Mouse (Mus musculus): ENCODE data around the gene Lce1f. TPM values are rescaled to one million over a fixed set of nuclear protein-coding genes. Genes with fewer than 3 reads are reported as not detected.
A peak's percentile ranks its signal among the peaks of the same experiment; 100 is the strongest.

Gene Lce1f
- total RNA-seq (2014; rRNA removed; ENCODE audit: low replicate concordance) (not detected in 2 replicates), polyA plus RNA-seq (2015; fragmentation: Nextera tagmentation; extraction: Ambion mirVana) (not detected in 2 replicates)

DNA sequence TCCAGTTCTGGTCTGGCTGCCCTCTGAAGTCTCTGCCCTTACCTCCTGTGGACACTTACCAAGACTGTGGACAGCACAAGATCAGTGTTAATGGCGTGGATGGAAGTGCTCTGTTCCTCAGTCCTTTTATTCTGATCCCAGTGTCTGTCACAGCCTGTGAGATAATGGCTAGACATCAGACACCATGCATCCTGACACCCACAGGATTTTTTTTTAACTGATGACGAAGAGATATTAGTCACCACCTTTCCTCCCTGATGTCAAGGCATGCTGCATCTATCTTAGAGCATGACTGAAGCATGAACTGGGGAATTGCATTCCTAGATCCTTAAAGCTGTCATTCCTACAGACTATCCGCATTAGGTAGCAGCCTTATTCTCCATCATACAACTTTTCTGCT is at the start of gene Lce1f:
Gene Lce1f (minus strand): TSS at position 101 of the 400 bp plus-strand sequence.
- 57% methylated on average over 3 of the region's 3 CpGs for WGBS
- DNase-seq (ENCODE audit: low spot score) (no peak), ATAC-seq (ENCODE audit: insufficient read depth, low read depth) (no peak)
- Histone ChIP-seq H3K9ac (replicated peaks; ENCODE audit: low read depth, low read length) (no peak within 1 kb of the TSS), H3K27me3 (ENCODE audit: control insufficient read depth, insufficient read depth, low read length) (no peaks in the 10 kb centered on the region), H3K4me1 (ENCODE audit: control insufficient read depth, insufficient read depth) (no peaks in the 10 kb centered on the region), H3K27ac (ENCODE audit: low read depth) (no peak within 1 kb of the TSS), H3K36me3 (replicated peaks; ENCODE audit: control insufficient read depth, insufficient read depth, low read length) (no peaks in the 10 kb centered on the region), H3K4me2 (ENCODE audit: low read depth, low read length) (no peak within 1 kb of the TSS), H3K9me3 (replicated peaks; ENCODE audit: control insufficient read depth, low read length) (no peaks in the 10 kb centered on the region), H3K4me3 (ENCODE audit: low read depth, low read length) (no peak within 1 kb of the TSS)
- TF ChIP-seq EP300 (IDR thresholded peaks at IDR 0.05; ENCODE audit: low read depth) (no peak), CTCF (IDR thresholded peaks at IDR 0.05; ENCODE audit: low read depth) (no peak)

DNA sequence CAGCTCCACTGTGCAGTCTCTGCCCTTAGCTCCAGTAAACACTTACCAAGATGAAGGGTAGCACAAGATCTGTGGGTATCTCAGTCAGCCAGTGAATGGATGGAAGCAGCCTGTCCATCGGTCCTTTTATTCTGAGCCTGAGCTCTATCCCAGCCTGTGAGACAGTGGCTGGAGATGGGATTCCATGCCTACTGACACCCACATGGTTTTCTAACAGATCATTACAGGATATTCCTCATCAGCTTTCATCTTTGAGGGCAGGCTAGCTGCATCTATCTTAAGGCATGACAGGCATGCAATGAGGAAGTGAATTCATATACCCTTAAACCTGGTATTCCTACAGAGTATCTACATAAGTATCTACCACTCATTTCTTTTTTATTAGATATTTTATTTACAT is 44.8 kb upstream of the Lce1f start, which contains the start of gene Lce1h:
Gene Lce1h (minus strand): TSS at position 101 of the 400 bp plus-strand sequence.
- no peak for DNase-seq (ENCODE audit: low spot score)
- Histone ChIP-seq H3K4me1 (ENCODE audit: control insufficient read depth, insufficient read depth) (no peaks in the 10 kb centered on the region), H3K9ac (replicated peaks; ENCODE audit: low read depth, low read length) (no peak within 1 kb of the TSS), H3K9me3 (replicated peaks; ENCODE audit: control insufficient read depth, low read length) (no peaks in the 10 kb centered on the region), H3K36me3 (replicated peaks; ENCODE audit: control insufficient read depth, insufficient read depth, low read length) (no peaks in the 10 kb centered on the region), H3K4me2 (ENCODE audit: low read depth, low read length) (no peak within 1 kb of the TSS), H3K27ac (ENCODE audit: low read depth) (no peak within 1 kb of the TSS), H3K4me3 (ENCODE audit: low read depth, low read length) (no peak within 1 kb of the TSS), H3K27me3 (ENCODE audit: control insufficient read depth, insufficient read depth, low read length) (no peaks in the 10 kb centered on the region)
- no peak for TF ChIP-seq CTCF (IDR thresholded peaks at IDR 0.05; ENCODE audit: low read depth)
- TF ChIP-seq EP300 (IDR thresholded peaks at IDR 0.05; ENCODE audit: low read depth) = no peak
- ATAC-seq (ENCODE audit: insufficient read depth, low read depth) = no peak
- 68% methylated on average over 1 of the region's 1 CpGs for WGBS

GRCm38 (mm10) chr3:92753197-92753596 is 33.0 kb upstream of the Lce1f start:
- peak; percentile 1; the same call in 1 of the 2 replicates for TF ChIP-seq CTCF (IDR thresholded peaks at IDR 0.05; ENCODE audit: low read depth)
- TF ChIP-seq EP300 (IDR thresholded peaks at IDR 0.05; ENCODE audit: low read depth) = no peak
- ATAC-seq (ENCODE audit: insufficient read depth, low read depth) (no peak), DNase-seq (ENCODE audit: low spot score) (no peak)
- Histone ChIP-seq H3K9me3 (replicated peaks; ENCODE audit: control insufficient read depth, low read length) (no peaks in the 10 kb centered on the region), H3K27me3 (ENCODE audit: control insufficient read depth, insufficient read depth, low read length) (no peaks in the 10 kb centered on the region), H3K36me3 (replicated peaks; ENCODE audit: control insufficient read depth, insufficient read depth, low read length) (no peaks in the 10 kb centered on the region), H3K27ac (ENCODE audit: low read depth) (no peak overlapping the region), H3K9ac (replicated peaks; ENCODE audit: low read depth, low read length) (no peak overlapping the region), H3K4me1 (ENCODE audit: control insufficient read depth, insufficient read depth) (no peaks in the 10 kb centered on the region), H3K4me2 (ENCODE audit: low read depth, low read length) (no peak overlapping the region), H3K4me3 (ENCODE audit: low read depth, low read length) (no peak overlapping the region)
- WGBS = 40% methylated on average over 3 of the region's 3 CpGs

DNA sequence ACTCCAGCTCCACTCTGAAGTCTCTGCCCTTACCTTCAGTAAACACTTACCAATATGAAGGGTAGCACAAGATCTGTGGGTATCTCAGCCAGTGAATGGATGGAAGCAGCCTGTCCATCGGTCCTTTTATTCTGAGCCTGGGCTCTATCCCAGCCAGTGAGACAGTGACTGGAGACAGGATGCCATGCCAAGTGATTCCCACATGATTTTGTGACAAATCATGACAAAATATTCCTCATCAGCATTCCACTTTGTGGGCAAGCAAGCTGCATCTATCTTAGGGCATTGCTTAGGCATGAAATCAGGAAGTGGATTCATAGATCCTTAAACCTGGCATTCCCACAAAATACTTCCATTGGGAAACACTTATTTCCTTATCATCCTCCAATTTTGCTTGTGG is 32.1 kb upstream of the Lce1f start, which contains the start of gene Lce1g:
Gene Lce1g (minus strand): TSS at position 101 of the 400 bp plus-strand sequence.
- TF ChIP-seq CTCF (IDR thresholded peaks at IDR 0.05; ENCODE audit: low read depth) (no peak), EP300 (IDR thresholded peaks at IDR 0.05; ENCODE audit: low read depth) (no peak)

DNA sequence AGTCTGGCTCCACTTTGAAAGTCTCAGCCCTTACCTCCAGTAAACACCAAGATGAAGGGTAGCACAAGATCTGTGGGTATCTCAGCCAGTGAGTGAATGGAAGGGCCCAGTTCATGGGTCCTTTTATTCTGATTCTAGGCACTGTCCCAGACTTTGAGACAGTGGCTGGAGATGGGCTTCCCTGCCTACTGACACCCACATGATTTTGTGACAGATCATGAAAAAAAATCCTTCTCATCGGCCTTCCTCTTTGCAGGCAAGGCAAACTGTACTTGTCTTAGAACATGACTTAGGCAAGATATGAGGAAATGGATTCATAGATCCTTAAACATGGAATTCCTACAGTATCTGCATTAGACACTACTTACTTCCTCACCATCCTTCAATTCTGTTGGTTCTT is 18.8 kb upstream of the Lce1f start, which contains the start of gene Gm38119:
Gene Gm38119 (minus strand): TSS at position 101 of the 400 bp plus-strand sequence.
- Histone ChIP-seq H3K27me3 (ENCODE audit: control insufficient read depth, insufficient read depth, low read length) (no peaks in the 10 kb centered on the region), H3K4me2 (ENCODE audit: low read depth, low read length) (no peak within 1 kb of the TSS), H3K9me3 (replicated peaks; ENCODE audit: control insufficient read depth, low read length) (no peaks in the 10 kb centered on the region), H3K4me3 (ENCODE audit: low read depth, low read length) (no peak within 1 kb of the TSS), H3K9ac (replicated peaks; ENCODE audit: low read depth, low read length) (no peak within 1 kb of the TSS), H3K36me3 (replicated peaks; ENCODE audit: control insufficient read depth, insufficient read depth, low read length) (no peaks in the 10 kb centered on the region), H3K27ac (ENCODE audit: low read depth) (no peak within 1 kb of the TSS), H3K4me1 (ENCODE audit: control insufficient read depth, insufficient read depth) (no peaks in the 10 kb centered on the region)
- 60% methylated on average over 1 of the region's 1 CpGs for WGBS
- TF ChIP-seq EP300 (IDR thresholded peaks at IDR 0.05; ENCODE audit: low read depth) (no peak), CTCF (IDR thresholded peaks at IDR 0.05; ENCODE audit: low read depth) (no peak)
- DNase-seq (ENCODE audit: low spot score) = no peak
- ATAC-seq (ENCODE audit: insufficient read depth, low read depth) = no peak

More for the DNA sequence above, 32.1 kb upstream of the Lce1f start, which contains the start of gene Lce1g:
- DNase-seq (ENCODE audit: low spot score) = no peak
- Histone ChIP-seq H3K9ac (replicated peaks; ENCODE audit: low read depth, low read length) (no peak within 1 kb of the TSS), H3K9me3 (replicated peaks; ENCODE audit: control insufficient read depth, low read length) (no peaks in the 10 kb centered on the region), H3K27me3 (ENCODE audit: control insufficient read depth, insufficient read depth, low read length) (no peaks in the 10 kb centered on the region), H3K4me3 (ENCODE audit: low read depth, low read length) (no peak within 1 kb of the TSS), H3K36me3 (replicated peaks; ENCODE audit: control insufficient read depth, insufficient read depth, low read length) (no peaks in the 10 kb centered on the region), H3K27ac (ENCODE audit: low read depth) (no peak within 1 kb of the TSS), H3K4me1 (ENCODE audit: control insufficient read depth, insufficient read depth) (no peaks in the 10 kb centered on the region), H3K4me2 (ENCODE audit: low read depth, low read length) (no peak within 1 kb of the TSS)
- 61% methylated on average over 1 of the region's 1 CpGs for WGBS
- ATAC-seq (ENCODE audit: insufficient read depth, low read depth) = no peak

- Histone ChIP-seq H3K9me3 (replicated peaks; ENCODE audit: control insufficient read depth, low read length) (no peaks in the 10 kb centered on the region), H3K4me1 (ENCODE audit: control insufficient read depth, insufficient read depth) (no peaks in the 10 kb centered on the region), H3K36me3 (replicated peaks; ENCODE audit: control insufficient read depth, insufficient read depth, low read length) (no peaks in the 10 kb centered on the region), H3K4me2 (ENCODE audit: low read depth, low read length) (no peak overlapping the region), H3K9ac (replicated peaks; ENCODE audit: low read depth, low read length) (no peak overlapping the region), H3K27ac (ENCODE audit: low read depth) (no peak overlapping the region), H3K4me3 (ENCODE audit: low read depth, low read length) (no peak overlapping the region), H3K27me3 (ENCODE audit: control insufficient read depth, insufficient read depth, low read length) (no peaks in the 10 kb centered on the region)
- TF ChIP-seq CTCF (IDR thresholded peaks at IDR 0.05; ENCODE audit: low read depth) (no peak), EP300 (IDR thresholded peaks at IDR 0.05; ENCODE audit: low read depth) (no peak)
- 81% methylated on average over 5 of the region's 5 CpGs for WGBS
- DNase-seq (ENCODE audit: low spot score) (no peak), ATAC-seq (ENCODE audit: insufficient read depth, low read depth) (no peak)
Measured at GRCm38 (mm10) chr3:92722631-92723030, 2.5 kb upstream of the Lce1f start.
